Mouse (Mus musculus) liver, embryonic 14 days (tissue): ENCODE measurements around the gene Syncrip. TPM values are rescaled to one million over a fixed set of nuclear protein-coding genes. Genes with fewer than 3 reads are reported as not detected.

ENCODE experiments used
- polyA plus RNA-seq: library from polyadenylated mRNA; depleted of rRNA; stranded (reverse); fragments of >200 nt; gene quantifications from 2 replicates; pipeline ENCODE4 v1.2.3, GENCODE M21; 2012; rRNA removed

Gene Syncrip
- 16.6 and 30.1 TPM in 2 replicates for polyA plus RNA-seq

GRCm38 (mm10) chr9:88482230-88482828 lies at the start of gene Syncrip:
TSS of gene Syncrip (minus strand) at chr9:88482574.

GRCm38 (mm10) chr9:88438555-88439237 lies 43.7 kb downstream of the Syncrip start, which contains the start of gene Snx14:
TSS of gene Snx14 (minus strand) at chr9:88438958.

Other genes starting within 250 kb of the Syncrip start
- gene Nt5e, start 155.4 kb downstream of the Syncrip start, polyA plus RNA-seq = 4.2 and 5.5 TPM in 2 replicates
- gene Snx14, start 43.6 kb downstream of the Syncrip start, polyA plus RNA-seq = 9.0 and 10.0 TPM in 2 replicates
- 0.29 TPM in 1 of 2 replicates, not detected in the other for gene Gm20537, start 26.0 kb downstream of the Syncrip start, polyA plus RNA-seq
- 4.0 and 4.4 TPM in 2 replicates for gene Zfp949, start 65.4 kb upstream of the Syncrip start, polyA plus RNA-seq
- gene Trim43a, start 98.3 kb upstream of the Syncrip start, polyA plus RNA-seq = 0.05 and 0.08 TPM in 2 replicates
- 16.9 and 17.9 TPM in 2 replicates for gene Mthfsl, start 237.7 kb upstream of the Syncrip start, polyA plus RNA-seq
- gene Bcl2a1d, start 249.3 kb upstream of the Syncrip start, polyA plus RNA-seq = 0.17 and 0.25 TPM in 2 replicates